Mouse (Mus musculus) myocyte (in vitro differentiated cells): ENCODE measurements around the gene Cdkl5. TPM values are rescaled to one million over a fixed set of nuclear protein-coding genes. Genes with fewer than 3 reads are reported as not detected.

Experiments used
- H3K27me3 ChIP-seq: one replicate; pipeline ENCODE4 v1.6.1; 2011; ENCODE audit not compliant: control insufficient read depth, insufficient read depth, insufficient read length
- H3K36me3 ChIP-seq: one replicate; pipeline ENCODE4 v1.6.1; 2011; ENCODE audit not compliant: control insufficient read depth, insufficient read depth
- H3K4me2 ChIP-seq: one replicate; pipeline ENCODE4 v1.6.1; 2011; ENCODE audit warnings: low read depth, control low read depth
- H3K4me3 ChIP-seq: one replicate; pipeline ENCODE4 v1.5.1; 2011; ENCODE audit warnings: mild to moderate bottlenecking, control low read depth, moderate library complexity
- H3K79me2 ChIP-seq: one replicate; pipeline ENCODE4 v1.6.1; 2011; ENCODE audit not compliant: control insufficient read depth, insufficient read depth
- H3ac ChIP-seq: one replicate; pipeline ENCODE4 v1.6.1; 2011; ENCODE audit not compliant: control insufficient read depth, insufficient read length
- CEBPB ChIP-seq: IDR thresholded peaks from 2 replicates; pipeline ENCODE4 v1.6.1; 2011; ENCODE audit warnings: mild to moderate bottlenecking, moderate library complexity; ENCODE audit not compliant: poor library complexity, insufficient read depth, severe bottlenecking
- MAX ChIP-seq: IDR thresholded peaks from one replicate; pipeline ENCODE4 v1.6.1; 2011; ENCODE audit warnings: low read depth, mild to moderate bottlenecking, control low read depth
- MYOD1 ChIP-seq, 3 experiments: IDR thresholded peaks; one replicate each; pipeline ENCODE4 v1.6.1; 2011; ENCODE audit warnings: control low read depth in 2 of 3, low read depth in 2 of 3, mild to moderate bottlenecking in 2 of 3, moderate library complexity in 1 of 3; ENCODE audit not compliant: insufficient read length in 2 of 3, control insufficient read depth in 1 of 3
- MYOG ChIP-seq, 3 experiments: IDR thresholded peaks; one replicate each; pipeline ENCODE4 v1.6.1; 2011; ENCODE audit warnings: control low read depth in 2 of 3, low read depth in 2 of 3, mild to moderate bottlenecking in 2 of 3; ENCODE audit not compliant: insufficient read length in 2 of 3, control insufficient read depth in 1 of 3, insufficient read depth in 1 of 3
- POLR2A ChIP-seq: IDR thresholded peaks from one replicate; pipeline ENCODE4 v1.6.1; 2011; ENCODE audit warnings: low read depth, mild to moderate bottlenecking, control low read depth, moderate library complexity; ENCODE audit not compliant: insufficient read length
- POLR2AphosphoS2 ChIP-seq: IDR thresholded peaks from one replicate; pipeline ENCODE4 v1.6.1; 2011; ENCODE audit warnings: low read depth, control low read depth; ENCODE audit not compliant: insufficient read length
- REST ChIP-seq: IDR thresholded peaks from one replicate; pipeline ENCODE4 v1.6.1; 2011; ENCODE audit warnings: mild to moderate bottlenecking, control low read depth, moderate library complexity; ENCODE audit not compliant: insufficient read depth, insufficient read length
- SRF ChIP-seq: IDR thresholded peaks from one replicate; pipeline ENCODE4 v1.6.1; 2011; ENCODE audit warnings: low read depth; ENCODE audit not compliant: control insufficient read depth, insufficient read length
- TCF12 ChIP-seq: IDR thresholded peaks from one replicate; pipeline ENCODE4 v1.6.1; 2011; ENCODE audit warnings: mild to moderate bottlenecking, control low read depth; ENCODE audit not compliant: poor library complexity, insufficient read depth, severe bottlenecking
- TCF3 ChIP-seq: IDR thresholded peaks from one replicate; pipeline ENCODE4 v1.6.1; 2011; ENCODE audit warnings: low read depth, control low read depth; ENCODE audit not compliant: insufficient read length
- USF1 ChIP-seq: IDR thresholded peaks from one replicate; pipeline ENCODE4 v1.6.1; 2011; ENCODE audit warnings: low read depth, mild to moderate bottlenecking, control low read depth, moderate library complexity
- polyA plus RNA-seq: library from polyadenylated mRNA; unstranded; fragments of >200 nt; fragmentation: generic; extraction: Trizol; gene quantifications from one replicate; pipeline ENCODE4 v1.2.1, GENCODE M21; 2012; ENCODE audit warnings: missing spikeins

Cdkl5 gene
- polyA plus RNA-seq, 1 experiment: 0.43 TPM

GRCm38 (mm10) chrX:161021548-161021947, 27.0 kb upstream of the Cdkl5 start:
- Histone ChIP-seq H3K79me2 (no peaks in the 10 kb centered on the region), H3ac (no peak overlapping the region), H3K27me3 (no peaks in the 10 kb centered on the region), H3K4me3 (no peak overlapping the region), H3K36me3 (no peaks in the 10 kb centered on the region), H3K4me2 (no peak overlapping the region)
- TF ChIP-seq TCF3 (no peak), MAX (no peak), TCF12 (no peak), MYOG (IDR thresholded peaks at IDR 0.05; ENCODE audit: control insufficient read depth in 1 of 3, insufficient read depth in 1 of 3, insufficient read length in 2 of 3, low read depth in 2 of 3) (no peak), CEBPB (no peak), POLR2A (no peak), MYOD1 (IDR thresholded peaks at IDR 0.05; ENCODE audit: control insufficient read depth in 1 of 3, insufficient read length in 2 of 3, low read depth in 2 of 3) (no peak), POLR2AphosphoS2 (no peak), REST (no peak)

- Histone ChIP-seq H3K27me3 (no peaks in the 10 kb centered on the region), H3K4me3 (no peak overlapping the region), H3K79me2 (no peaks in the 10 kb centered on the region), H3ac (no peak overlapping the region), H3K36me3 (no peaks in the 10 kb centered on the region), H3K4me2 (no peak overlapping the region)
- TF ChIP-seq USF1: no peak
- TF ChIP-seq POLR2AphosphoS2: no peak
- no peak for TF ChIP-seq POLR2A
- TF ChIP-seq SRF: no peak
- TF ChIP-seq TCF3: no peak
Observed at GRCm38 (mm10) chrX:161018179-161018578, 23.7 kb upstream of the Cdkl5 start.

- Histone ChIP-seq H3K79me2 (no peaks in the 10 kb centered on the region), H3K36me3 (no peaks in the 10 kb centered on the region), H3K4me2 (no peak overlapping the region), H3K27me3 (no peaks in the 10 kb centered on the region), H3K4me3 (no peak overlapping the region), H3ac (no peak overlapping the region)
- TF ChIP-seq POLR2A (no peak), MYOG (IDR thresholded peaks at IDR 0.05; ENCODE audit: control insufficient read depth in 1 of 3, insufficient read depth in 1 of 3, insufficient read length in 2 of 3, low read depth in 2 of 3) (no peak)
Observed at GRCm38 (mm10) chrX:161006272-161006671, 11.8 kb upstream of the Cdkl5 start.

- no peaks in the 10 kb centered on the region for H3K27me3 ChIP-seq
- no peak overlapping the region for H3ac ChIP-seq
- TF ChIP-seq TCF12: no peak
- no peak for TF ChIP-seq CEBPB
- no peak for TF ChIP-seq REST
- no peaks in the 10 kb centered on the region for H3K79me2 ChIP-seq
- H3K36me3 ChIP-seq: no peaks in the 10 kb centered on the region
- H3K4me3 ChIP-seq: no peak overlapping the region
- peak overlapping the region; percentile 65 for H3K4me2 ChIP-seq
Observed at GRCm38 (mm10) chrX:160996051-160996450, 1.5 kb upstream of the Cdkl5 start.

- no peak overlapping the region for H3ac ChIP-seq
- H3K4me2 ChIP-seq: peak overlapping the region; percentile 65
- H3K27me3 ChIP-seq: no peaks in the 10 kb centered on the region
- peak overlapping the region; percentile 41 for H3K4me3 ChIP-seq
- H3K36me3 ChIP-seq: no peaks in the 10 kb centered on the region
- TF ChIP-seq MYOD1 (IDR thresholded peaks at IDR 0.05; ENCODE audit: control insufficient read depth in 1 of 3, insufficient read length in 2 of 3, low read depth in 2 of 3) (peak in 2 of 3 experiments; percentile 35 to 46), CEBPB (no peak), MYOG (IDR thresholded peaks at IDR 0.05; ENCODE audit: control insufficient read depth in 1 of 3, insufficient read depth in 1 of 3, insufficient read length in 2 of 3, low read depth in 2 of 3) (peak in 1 of 3 experiments; percentile 48)
- H3K79me2 ChIP-seq: no peaks in the 10 kb centered on the region
Observed at GRCm38 (mm10) chrX:160995131-160995667, 695 bp upstream of the Cdkl5 start.

GRCm38 (mm10) chrX:160993749-160994539, 560 bp downstream of the Cdkl5 start:
- TF ChIP-seq SRF (no peak), MYOG (IDR thresholded peaks at IDR 0.05; ENCODE audit: control insufficient read depth in 1 of 3, insufficient read depth in 1 of 3, insufficient read length in 2 of 3, low read depth in 2 of 3) (no peak), USF1 (no peak), POLR2AphosphoS2 (no peak), CEBPB (no peak), REST (no peak), TCF3 (no peak), MAX (no peak)
- H3K4me2 ChIP-seq: peak overlapping the region; percentile 67
- no peaks in the 10 kb centered on the region for H3K36me3 ChIP-seq
- peak overlapping the region; percentile 41 for H3K4me3 ChIP-seq
- peak overlapping the region; percentile 12 for H3ac ChIP-seq
- no peaks in the 10 kb centered on the region for H3K27me3 ChIP-seq
- no peaks in the 10 kb centered on the region for H3K79me2 ChIP-seq
